Mouse (Mus musculus) hematopoietic stem cell, adult 5-6 weeks (primary cell): ENCODE results near the gene Mtm1. TPM values are rescaled to one million over a fixed set of nuclear protein-coding genes. Genes with fewer than 3 reads are reported as not detected.

Source experiments
- ATAC-seq, 2 experiments: fragments of 125-278 bp in 1 of 2; replicated peaks in 1 of 2; 2 replicates each; pipeline ENCODE4 v1.8.0; 2016 to 2017; ENCODE audit warnings: inconsistent platforms in 2 of 2, mild to moderate bottlenecking in 2 of 2, moderate number of reproducible peaks in 2 of 2, low read depth in 1 of 2, moderate TSS enrichment in 1 of 2; ENCODE audit not compliant: low FRiP score in 2 of 2, poor library complexity in 2 of 2, severe bottlenecking in 2 of 2, insufficient read depth in 1 of 2, low TSS enrichment in 1 of 2
- total RNA-seq: library from RNA; stranded (forward); fragments of 172-1452, 232-1000 nt; gene quantifications from 2 replicates; pipeline ENCODE4 v1.2.3, GENCODE M21; 2017

The Mtm1 gene
- 22.4 and 31.2 TPM in 2 replicates for total RNA-seq

DNA sequence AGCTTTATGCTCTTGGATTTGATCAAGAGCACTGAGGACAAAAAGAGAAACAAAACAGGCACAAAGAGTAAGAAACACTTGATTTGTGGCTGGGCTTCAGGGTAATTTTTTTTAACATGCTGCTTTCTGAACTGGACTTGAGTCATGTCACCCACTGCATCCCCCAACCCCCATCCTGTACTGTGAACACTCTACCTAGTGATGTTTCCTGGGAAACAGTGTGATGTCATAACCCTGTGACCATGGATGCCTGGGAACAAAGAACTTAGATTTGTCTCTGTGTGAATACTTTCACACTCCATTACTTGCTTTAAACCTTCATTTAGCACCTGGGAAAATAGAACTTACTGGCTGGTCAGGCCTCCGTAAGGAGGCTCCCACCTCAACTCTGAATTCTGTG lies at the start of gene Mtm1:
Gene Mtm1, plus strand, starts transcription at position 301 of the 400 bp plus-strand sequence.
- no peak for ATAC-seq

DNA sequence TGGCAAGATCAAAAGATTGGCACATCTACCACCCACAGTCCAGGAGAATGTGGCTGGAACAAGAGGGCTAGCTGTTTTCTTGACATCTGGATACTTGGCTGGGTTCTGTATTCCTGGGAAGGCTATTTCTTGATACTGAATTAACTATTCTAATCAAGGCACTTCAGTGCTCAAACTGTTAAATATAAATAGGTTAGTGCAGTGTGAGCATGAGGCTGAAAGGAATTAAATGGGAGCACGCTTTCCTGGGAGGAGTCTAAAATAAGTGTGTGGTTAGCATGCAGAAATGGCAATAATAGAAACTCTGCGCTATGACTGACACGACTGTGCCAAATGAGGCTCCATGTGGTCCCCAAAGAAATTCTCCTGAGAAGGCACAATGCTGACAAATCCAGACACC lies 29.0 kb upstream of the Mtm1 start:
- ATAC-seq: no peak

DNA sequence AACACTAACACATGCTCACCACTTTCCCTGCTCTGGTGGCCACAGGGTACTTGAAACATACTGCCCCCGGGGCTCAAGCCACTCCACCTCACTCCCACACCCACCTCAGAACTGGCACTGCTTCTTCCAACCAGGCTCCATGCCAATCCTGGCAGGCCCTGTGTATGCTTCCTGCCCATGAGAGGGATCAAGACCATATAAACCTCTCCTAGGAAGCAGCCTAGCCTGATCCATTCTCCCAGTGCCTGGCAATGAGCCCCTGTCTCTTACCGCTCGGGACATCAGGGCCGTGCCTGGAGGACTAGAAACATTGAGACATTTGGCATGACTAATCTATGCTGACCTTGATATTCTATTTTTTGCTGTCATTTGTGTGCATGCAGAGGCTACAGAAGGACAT lies 26.9 kb upstream of the Mtm1 start:
- ATAC-seq: no peak

DNA sequence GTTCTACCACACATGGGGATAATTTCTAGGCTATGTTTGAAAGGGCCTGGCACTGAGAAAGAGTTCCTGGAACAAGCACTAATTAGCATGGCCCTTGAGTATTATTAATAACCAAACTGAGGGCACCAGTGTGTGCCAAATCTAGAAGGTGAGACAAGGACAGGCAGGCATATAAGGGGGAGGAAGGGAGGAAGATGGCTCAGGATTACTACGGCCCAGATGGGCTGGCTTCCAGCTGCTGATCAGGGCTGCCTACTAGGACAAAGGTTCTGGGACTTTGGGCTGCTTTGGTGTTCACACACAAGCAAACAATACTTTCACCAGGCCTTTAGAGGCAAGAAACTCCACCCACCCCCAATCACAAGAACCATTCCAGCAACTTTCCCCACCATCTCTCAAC lies 24.2 kb upstream of the Mtm1 start:
- no peak for ATAC-seq

DNA sequence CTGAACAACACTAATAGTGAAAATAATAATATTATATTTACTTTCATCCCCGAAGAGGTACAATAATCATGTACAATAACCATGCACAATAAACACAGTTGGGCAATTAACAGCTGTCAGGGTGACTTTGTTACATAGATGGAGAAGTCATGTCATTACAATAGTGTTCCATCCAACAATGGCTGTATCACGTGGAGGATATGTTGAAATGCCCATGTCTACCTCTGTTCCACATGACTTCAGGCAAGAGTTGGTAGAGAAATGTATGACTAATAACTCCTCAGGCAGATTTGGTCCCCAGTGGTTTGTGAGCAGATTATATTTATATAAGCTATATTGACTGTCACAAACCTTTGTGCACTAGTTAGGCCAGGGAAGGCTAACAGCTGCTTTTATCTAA lies 5.8 kb upstream of the Mtm1 start:
- ATAC-seq: no peak

DNA sequence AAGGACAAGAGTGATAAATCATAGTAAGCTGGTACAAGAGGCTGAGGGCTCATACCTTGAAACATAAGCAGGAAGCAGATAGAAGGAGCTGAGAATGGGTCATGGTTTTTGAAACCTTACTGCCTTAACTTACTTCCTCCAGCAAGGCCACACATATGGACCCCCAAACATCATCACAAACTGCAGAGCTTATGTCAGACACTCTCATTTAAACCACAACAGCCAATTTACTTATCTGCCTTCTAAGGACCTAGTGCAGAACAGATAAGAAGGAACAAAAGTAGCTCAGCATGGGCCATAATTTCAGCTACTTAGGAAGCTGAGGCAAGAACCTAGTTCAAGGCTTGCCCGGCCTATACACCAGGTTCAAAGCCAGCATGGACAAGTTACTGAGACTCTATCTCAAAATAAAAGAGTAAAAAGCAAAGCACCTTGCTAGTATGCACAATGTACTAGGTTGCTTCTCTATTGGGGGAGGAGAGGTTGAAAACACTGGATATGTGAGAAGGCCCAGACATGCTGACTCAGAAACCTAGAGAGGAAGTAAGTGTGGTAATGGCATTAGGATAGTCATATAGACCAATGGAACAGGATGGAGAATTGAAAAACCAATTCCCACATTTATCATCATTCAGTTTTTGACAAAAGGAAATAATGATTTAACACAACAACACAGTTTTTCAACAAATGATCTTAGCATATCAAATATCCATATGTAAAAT lies 4.6 kb upstream of the Mtm1 start:
- peak in 1 of 2 experiments; percentile 56; a peak in 3 of 4 replicates for ATAC-seq

DNA sequence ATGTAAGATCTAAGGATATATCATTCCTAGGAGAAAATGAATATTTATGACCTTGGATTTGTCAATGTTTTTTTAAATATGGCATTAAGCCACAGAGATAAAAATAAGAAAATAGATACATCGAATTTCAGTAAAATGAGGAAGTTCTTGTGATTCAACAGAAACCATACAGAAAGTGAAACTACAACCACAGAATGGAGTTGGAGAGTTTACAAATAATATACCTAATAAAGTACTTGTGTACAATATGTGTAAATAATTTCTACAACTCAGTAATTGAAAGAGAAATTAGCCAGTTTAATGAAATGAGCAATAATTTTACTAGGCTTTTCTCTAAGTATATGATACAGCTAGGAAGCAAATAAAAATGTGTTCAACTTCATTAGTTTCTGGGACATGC lies 4.0 kb upstream of the Mtm1 start:
- ATAC-seq: peak; percentile 60 to 69; a peak in 2 of 4 replicates

DNA sequence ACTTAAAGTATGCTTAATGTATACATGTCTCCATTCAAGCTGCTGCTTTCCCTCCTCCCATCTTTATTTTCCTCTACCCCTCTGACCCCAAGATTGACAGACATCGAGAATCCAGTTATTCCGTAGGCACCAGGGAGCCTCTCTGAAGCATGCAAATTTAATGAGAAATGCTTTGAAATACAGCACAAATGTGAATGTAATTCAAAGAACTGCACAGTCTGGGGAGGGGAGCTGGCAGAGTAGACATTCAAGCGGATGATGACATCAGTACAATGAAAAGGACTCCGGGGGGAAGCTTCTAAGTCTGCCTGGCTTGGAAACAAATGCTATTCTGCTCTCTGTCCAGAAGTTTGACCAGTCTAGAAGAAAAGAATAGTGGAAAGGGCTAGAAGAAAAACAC lies 2.3 kb downstream of the Mtm1 start:
- ATAC-seq: no peak

DNA sequence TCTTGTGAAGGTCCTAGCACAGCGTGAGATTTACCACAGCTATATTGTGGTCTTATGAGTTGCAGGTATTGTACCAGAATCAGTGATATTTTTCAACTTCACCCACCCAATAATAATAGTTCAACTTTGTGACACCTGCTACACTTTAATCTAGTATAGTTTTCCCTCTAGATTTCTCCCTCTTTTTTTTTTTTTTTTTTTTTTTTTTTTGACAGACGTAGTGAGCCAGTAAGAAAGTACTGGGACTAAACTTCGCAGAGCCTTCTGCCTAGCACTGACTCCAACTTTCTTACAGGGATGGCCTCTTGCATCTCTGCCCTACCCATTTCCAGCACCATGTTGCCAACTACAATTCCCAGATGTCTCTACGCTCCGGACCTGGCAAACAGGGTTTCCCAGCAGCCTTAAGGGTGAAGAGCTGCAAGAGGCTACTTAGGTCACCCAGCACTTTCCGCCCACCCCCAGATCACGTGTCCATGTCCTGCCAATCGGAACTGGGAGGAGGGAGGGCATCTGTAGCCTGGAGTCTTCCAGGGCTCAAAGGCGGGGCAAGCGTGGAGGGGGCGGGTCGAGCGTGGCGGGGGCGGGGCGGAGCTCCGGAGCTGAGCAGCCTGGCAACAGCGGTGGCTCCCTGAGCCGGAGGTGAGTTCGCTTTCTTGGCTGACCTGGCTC lies 4.0 kb downstream of the Mtm1 start:
- peak; percentile 93 to 99 for ATAC-seq

DNA sequence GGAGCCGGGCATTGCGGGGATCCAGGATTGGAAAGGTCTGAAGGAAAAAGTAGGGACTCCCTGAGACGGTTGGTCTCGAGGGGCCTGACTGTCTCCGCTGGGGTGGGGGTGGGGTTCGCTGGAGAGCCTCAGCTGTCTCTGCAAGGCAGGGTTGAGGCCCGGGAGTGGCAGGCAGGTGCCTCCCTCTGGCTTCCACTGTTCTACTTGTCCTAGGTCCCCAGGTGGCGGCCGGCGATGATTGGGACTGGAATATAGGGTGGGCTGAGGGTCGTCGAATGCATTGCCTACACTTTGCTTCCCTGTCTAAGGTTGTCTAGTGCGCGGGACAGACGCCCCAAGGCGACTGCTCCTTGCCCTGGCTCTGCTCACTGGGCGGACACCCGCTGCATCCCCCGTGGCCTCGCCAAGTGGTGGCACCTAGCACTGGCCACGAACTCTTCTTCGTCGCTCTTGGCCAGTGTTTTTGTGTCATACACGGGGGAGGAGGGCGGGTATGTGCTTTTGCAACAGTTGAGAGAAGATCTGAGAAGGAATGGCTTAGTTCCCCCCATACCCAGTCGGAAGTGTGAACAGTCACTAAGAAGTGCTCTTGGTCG lies 4.6 kb downstream of the Mtm1 start:
- ATAC-seq: peak; percentile 43 to 59

DNA sequence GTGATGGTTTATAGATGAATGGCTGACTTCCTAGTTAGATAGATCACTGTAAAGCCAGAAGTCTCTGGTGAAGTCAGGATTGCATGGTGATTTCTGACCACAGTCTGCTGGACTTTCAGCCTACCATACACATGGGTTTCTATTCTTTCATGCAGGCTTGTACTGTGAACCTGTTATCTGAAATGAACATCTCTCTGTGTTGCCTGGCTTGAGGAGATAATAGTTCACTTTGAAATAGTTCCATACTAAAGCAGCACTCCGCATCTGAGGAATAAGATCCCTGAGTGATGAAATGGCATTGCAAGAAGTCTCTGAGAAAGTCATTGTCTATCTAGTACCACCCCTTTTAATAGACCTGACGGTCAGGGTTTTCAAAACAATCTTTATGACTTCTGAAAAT lies 6.3 kb downstream of the Mtm1 start:
- no peak for ATAC-seq

DNA sequence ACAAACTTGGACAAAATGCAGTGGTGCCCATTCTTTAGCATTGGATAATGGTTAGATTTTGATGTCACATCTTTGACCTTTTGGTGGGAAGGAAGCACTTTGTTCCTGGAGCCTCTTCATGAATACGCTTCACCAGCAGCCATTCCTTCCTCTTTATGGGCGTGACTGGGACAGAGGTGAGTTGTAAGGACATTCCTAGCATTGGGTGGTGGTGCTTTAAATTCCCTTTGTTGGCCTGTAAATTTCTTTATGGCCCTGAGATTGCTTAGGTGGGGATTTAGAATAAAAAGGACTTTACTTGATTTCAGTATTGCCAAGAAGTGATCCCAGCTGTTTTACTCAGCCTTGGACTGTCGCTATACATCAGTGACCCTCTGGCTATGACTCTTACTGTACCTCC lies 8.3 kb downstream of the Mtm1 start:
- no peak for ATAC-seq

DNA sequence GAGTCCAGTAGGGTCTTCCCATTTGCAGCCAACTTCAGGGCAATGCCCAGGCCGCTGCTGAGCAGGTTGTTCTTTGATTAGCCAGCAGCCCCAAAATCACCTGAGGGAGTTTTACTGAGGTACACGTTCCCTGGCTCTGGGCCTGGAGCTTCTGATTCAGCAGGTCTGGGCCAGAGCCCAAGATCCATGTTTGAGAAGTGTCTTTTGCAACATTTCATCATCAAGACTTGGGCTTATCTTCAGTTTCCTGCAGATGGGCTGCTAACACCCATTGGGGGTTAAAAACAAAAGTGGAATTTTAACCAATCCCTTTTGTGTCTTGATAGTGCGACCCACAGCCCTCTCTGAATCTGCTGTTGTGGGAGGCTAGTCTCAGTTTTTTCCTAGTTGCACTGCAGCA lies 10.3 kb downstream of the Mtm1 start:
- ATAC-seq: no peak; a peak in 1 of 4 replicates

DNA sequence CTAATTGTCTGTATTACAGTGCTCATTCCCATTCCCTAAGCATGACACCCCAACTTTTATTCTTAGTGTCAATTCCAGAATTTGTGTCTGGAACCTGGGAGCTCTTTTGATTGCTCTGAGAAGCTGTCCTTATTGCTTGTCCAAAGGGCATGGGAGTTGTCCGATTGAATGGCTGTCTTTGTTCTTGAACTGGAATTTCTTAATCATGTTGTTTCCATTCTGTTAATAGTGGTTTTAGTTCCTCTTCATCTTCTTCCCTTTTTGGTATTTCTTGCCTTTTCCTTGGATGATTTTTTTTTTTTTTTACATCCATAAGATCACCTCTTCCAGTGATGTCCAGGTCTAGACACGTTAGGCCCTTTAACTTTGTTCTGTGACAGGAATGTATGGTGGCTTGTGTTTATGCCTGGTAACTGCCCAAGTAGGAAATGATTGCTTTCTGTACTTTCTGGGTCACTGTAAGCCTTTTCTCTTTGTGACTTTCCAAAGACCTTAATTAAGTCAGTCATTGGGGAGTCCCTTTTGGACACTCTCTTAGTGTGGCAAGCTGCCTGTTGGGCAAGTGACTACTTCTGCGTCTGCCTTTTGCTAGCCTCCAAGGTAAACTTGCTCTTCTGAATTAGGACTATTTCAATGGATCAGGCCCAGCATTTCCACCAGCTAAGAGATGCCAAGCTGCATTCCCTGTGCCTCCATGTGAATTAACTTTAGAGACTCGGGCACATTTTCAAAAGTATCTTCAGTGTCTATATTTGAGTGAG lies 12.3 kb downstream of the Mtm1 start:
- no peak for ATAC-seq

DNA sequence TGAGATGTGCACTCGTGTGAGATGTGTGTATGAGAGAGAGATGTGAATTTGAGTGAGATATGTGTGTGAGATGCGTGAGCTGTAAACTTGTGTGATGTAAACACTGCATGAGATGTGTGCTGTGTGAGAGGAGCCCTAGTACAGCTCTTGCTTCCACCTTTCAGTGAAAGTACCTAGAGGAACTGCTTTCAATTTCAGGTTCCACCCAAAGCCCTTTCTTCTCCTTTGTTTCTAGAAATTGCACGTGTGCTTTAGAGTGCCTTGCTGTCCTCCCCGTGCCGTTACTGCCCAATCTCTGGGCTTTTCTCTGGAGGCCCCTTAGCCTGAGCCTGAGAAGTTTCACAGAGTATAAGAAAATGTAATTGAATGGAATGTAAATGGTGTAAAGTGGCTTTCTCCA lies 16.3 kb downstream of the Mtm1 start:
- ATAC-seq: no peak

DNA sequence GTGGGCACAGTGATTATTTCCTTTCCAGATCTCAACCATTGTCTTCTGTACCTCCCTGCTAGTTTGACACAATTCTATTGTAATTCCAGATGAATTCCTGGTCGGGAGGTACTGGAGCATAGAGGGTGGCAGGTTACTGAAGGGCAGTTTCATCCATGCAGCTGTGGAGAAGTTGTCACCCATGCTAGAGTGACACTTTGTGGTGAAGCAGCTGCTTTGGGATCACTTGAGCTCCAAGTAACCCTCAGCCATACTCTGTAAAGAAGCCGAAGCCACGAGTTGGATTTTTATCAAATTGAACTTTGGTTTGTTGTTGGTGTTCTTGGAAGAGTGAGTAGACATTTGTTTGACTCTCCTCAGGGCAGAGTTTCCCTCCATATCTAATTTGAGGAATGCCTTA lies 17.6 kb downstream of the Mtm1 start:
- ATAC-seq: no peak

DNA sequence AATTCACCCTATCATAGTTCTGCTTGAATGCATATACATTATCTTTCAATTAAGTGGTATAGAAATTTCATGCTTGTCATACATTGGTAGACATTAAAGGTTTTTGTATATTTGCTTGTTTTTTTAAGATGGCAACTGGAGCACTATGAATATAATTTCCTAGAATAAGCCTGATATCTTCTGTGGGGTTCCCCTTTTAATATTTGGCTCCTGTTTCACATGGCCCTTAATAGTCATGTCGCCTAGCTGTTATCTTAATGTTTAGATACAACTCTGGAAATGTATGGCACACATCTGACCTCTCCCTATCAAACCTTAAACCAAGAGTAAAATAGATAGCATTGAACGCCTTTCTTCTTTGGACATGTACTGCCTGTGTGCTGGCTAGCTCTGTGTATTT lies 20.3 kb downstream of the Mtm1 start:
- no peak for ATAC-seq

DNA sequence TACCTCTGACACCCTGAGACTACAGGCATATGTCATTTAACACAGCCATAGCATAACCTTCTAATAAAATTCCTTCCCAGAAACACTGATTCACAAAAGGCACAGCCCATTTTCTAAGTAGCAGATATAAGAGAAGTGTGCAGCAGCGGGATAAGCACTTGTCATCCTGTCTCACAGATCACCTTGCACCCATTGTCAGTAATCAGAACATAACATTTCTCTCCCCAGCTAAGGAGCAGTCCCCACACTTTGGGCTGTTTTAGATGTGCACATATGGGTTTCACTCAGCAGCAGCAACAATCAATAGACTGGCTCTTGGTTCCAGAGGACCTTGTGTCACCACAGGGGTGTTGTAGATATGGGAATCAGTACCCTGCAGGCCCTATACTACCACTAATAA lies 45.9 kb downstream of the Mtm1 start:
- no peak for ATAC-seq
